Mouse (Mus musculus): Measurements from ENCODE around the gene Tfip11.

DNA sequence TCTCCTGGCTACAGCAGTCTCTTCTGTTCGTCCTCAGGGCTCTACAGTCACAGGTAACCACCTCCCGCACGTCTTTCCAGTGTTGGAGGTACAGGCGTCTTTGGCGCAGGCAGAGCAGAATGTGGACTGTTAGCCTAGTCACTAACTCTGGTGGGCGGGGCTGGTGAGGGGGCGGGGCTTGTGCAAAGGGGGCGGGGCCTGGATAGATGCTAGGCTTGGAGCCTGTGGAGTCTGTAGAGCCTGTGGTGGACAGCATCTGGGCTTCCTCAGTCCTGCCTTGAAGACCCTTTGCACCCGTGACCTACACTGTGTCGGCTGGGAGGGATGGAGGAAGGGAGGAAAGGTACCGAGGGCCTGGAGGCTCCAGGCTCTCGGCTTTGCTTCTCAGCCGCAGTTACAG is 29.8 kb downstream of the Tfip11 start, which contains the start of gene Gm6583:
- TF ChIP-seq CTCF (IDR thresholded peaks at IDR 0.05; ENCODE audit: low read depth, low read length) = no peak
- TF ChIP-seq POLR2A (IDR thresholded peaks at IDR 0.05; ENCODE audit: extremely low read depth, insufficient read depth, low read length) = no peak
